Mouse (Mus musculus) thymus, adult 2 months (tissue): ENCODE data around the gene Prpsap2.

Source experiments
- CTCF ChIP-seq: fragments of 200-500 bp; IDR thresholded peaks from 2 replicates; pipeline ENCODE4 v1.5.1; 2012; ENCODE audit warnings: mild to moderate bottlenecking, control low read depth, low read length, moderate library complexity, borderline replicate concordance; ENCODE audit not compliant: control insufficient read depth, poor library complexity, insufficient read depth; ENCODE audit errors: extremely low read depth
- POLR2A ChIP-seq: fragments of 200-500 bp; IDR thresholded peaks from 2 replicates; pipeline ENCODE4 v1.6.1; 2012; ENCODE audit warnings: mild to moderate bottlenecking, low read length, control low read depth, moderate library complexity; ENCODE audit not compliant: control insufficient read depth, poor library complexity, insufficient read depth; ENCODE audit errors: extremely low read depth

GRCm38 (mm10) chr11:61793441-61793840 is 31.6 kb upstream of the Prpsap2 start:
- TF ChIP-seq POLR2A = no peak
- no peak for TF ChIP-seq CTCF
